Mouse (Mus musculus) G1E (cell line): ENCODE measurements around the gene Trmt2b.

Source experiments
- CTCF ChIP-seq: IDR thresholded peaks from 2 replicates; pipeline ENCODE4 v1.5.1; 2012; ENCODE audit warnings: low read depth, low read length, inconsistent platforms, mixed read lengths
- GATA1 ChIP-seq: IDR thresholded peaks from 2 replicates; pipeline ENCODE4 v1.6.1; 2012; ENCODE audit warnings: borderline replicate concordance, low read length, inconsistent platforms, mixed read lengths
- GATA2 ChIP-seq: IDR thresholded peaks from 2 replicates; pipeline ENCODE4 v1.6.1; 2012; ENCODE audit warnings: low read depth, low read length, inconsistent platforms, borderline replicate concordance
- POLR2AphosphoS5 ChIP-seq: IDR thresholded peaks from 2 replicates; pipeline ENCODE4 v1.6.1; 2012; ENCODE audit warnings: low read depth, low read length, inconsistent platforms; ENCODE audit not compliant: insufficient replicate concordance
- TAL1 ChIP-seq: conservative IDR thresholded peaks from 2 replicates; pipeline ENCODE4 v1.6.1; 2012; ENCODE audit warnings: low read depth, low read length, inconsistent platforms, mixed read lengths

DNA sequence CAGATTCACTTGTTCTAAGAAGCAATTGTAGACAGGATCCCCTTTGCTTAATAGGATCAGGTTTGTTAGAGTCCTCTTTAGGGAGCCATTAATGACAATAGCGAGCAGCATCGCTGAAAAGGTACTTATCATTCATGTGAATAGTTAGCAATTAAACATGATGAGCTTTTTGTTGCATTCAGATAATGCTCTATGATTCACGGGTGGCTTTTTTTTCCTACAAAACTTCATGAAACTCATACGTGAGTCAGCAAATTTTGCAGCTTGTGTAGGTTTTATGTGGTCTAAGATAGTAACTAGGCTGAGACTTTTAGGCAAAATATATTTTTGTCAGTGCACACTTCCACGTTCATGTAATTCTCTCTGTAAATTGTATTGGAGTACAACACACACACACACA lies 23.4 kb upstream of the Trmt2b start:
- no peak for TF ChIP-seq CTCF
- TF ChIP-seq GATA2 = no peak
- no peak for TF ChIP-seq GATA1
- no peak for TF ChIP-seq POLR2AphosphoS5
- TF ChIP-seq TAL1 = no peak
